Mouse (Mus musculus): ENCODE measurements around the gene Syp.

Gene Syp

GRCm38 (mm10) chrX:7664791-7665190 lies 26.5 kb downstream of the Syp start:
- no peak for DNase-seq (ENCODE audit: low spot score)

- no peak for DNase-seq (ENCODE audit: low spot score)
These were observed 27.6 kb downstream of the Syp start for GRCm38 (mm10) chrX:7665739-7666502.

- DNase-seq (ENCODE audit: low spot score) = peak; percentile 47
These were observed 32.2 kb downstream of the Syp start for GRCm38 (mm10) chrX:7670390-7670881.

- no peak for DNase-seq (ENCODE audit: low spot score)
These were observed 32.8 kb downstream of the Syp start, which contains the start of gene Plp2 for GRCm38 (mm10) chrX:7670921-7671623. Gene Plp2, minus strand, starts transcription at chrX:7671390.

GRCm38 (mm10) chrX:7672739-7673138 lies 34.5 kb downstream of the Syp start:
- no peak for DNase-seq (ENCODE audit: low spot score)

- DNase-seq (ENCODE audit: low spot score) = no peak
These were observed 35.5 kb downstream of the Syp start for GRCm38 (mm10) chrX:7673578-7674281.

- no peak for DNase-seq (ENCODE audit: low spot score)
These were observed 36.2 kb downstream of the Syp start for GRCm38 (mm10) chrX:7674284-7675000.

GRCm38 (mm10) chrX:7675001-7675380 lies 36.7 kb downstream of the Syp start:
- DNase-seq (ENCODE audit: low spot score) = no peak

GRCm38 (mm10) chrX:7678986-7679385 lies 40.7 kb downstream of the Syp start:
- DNase-seq (ENCODE audit: low spot score) = no peak

- peak; percentile 85 for DNase-seq (ENCODE audit: low spot score)
These were observed 41.3 kb downstream of the Syp start for GRCm38 (mm10) chrX:7679405-7680056.

- DNase-seq (ENCODE audit: low spot score) = no peak
These were observed 41.8 kb downstream of the Syp start for GRCm38 (mm10) chrX:7680057-7680412.

- no peak for DNase-seq (ENCODE audit: low spot score)
These were observed 42.6 kb downstream of the Syp start, which contains the start of gene Magix for GRCm38 (mm10) chrX:7680864-7681263. Gene Magix, minus strand, starts transcription at chrX:7681251.

- DNase-seq (ENCODE audit: low spot score) = no peak
These were observed 50.0 kb downstream of the Syp start for GRCm38 (mm10) chrX:7688321-7688720.

GRCm38 (mm10) chrX:7690486-7690885 lies 52.2 kb downstream of the Syp start:
- no peak for DNase-seq (ENCODE audit: low spot score)

- DNase-seq (ENCODE audit: low spot score) = no peak
These were observed 54.6 kb downstream of the Syp start for GRCm38 (mm10) chrX:7692862-7693261.

GRCm38 (mm10) chrX:7696520-7696919 lies 58.2 kb downstream of the Syp start:
- no peak for DNase-seq (ENCODE audit: low spot score)

- peak; percentile 89 for DNase-seq (ENCODE audit: low spot score)
These were observed 58.7 kb downstream of the Syp start, which contains the start of gene Gpkow for GRCm38 (mm10) chrX:7696954-7697381. Gene Gpkow, plus strand, starts transcription at chrX:7697131.
